Mouse (Mus musculus): ENCODE results near the gene Gng4. TPM values are rescaled to one million over a fixed set of nuclear protein-coding genes. Genes with fewer than 3 reads are reported as not detected.
A peak's percentile ranks its signal among the peaks of the same experiment; 100 is the strongest.

Gng4 gene
- polyA plus RNA-seq (2011; ENCODE audit: insufficient read length, low read depth, missing spikeins): 0.44 TPM in 1 of 2 replicates, not detected in the other

GRCm38 (mm10) chr13:13783894-13784419 is at the start of gene Gng4:
Gng4 (plus strand) TSS chr13:13784059.
- no peaks in the 10 kb centered on the region for H3K4me1 ChIP-seq (ENCODE audit: control insufficient read depth, insufficient read depth, low read length)
- peak within 1 kb of the TSS; percentile 50 for H3K4me3 ChIP-seq (ENCODE audit: insufficient read depth, low read length)
- TF ChIP-seq POLR2A (IDR thresholded peaks at IDR 0.05; ENCODE audit: low read depth, low read length) (no peak), CTCF (IDR thresholded peaks at IDR 0.05; ENCODE audit: borderline replicate concordance, insufficient read depth, low read length) (no peak)
- H3K27ac ChIP-seq (ENCODE audit: insufficient read depth, low read length): no peak within 1 kb of the TSS

GRCm38 (mm10) chr13:13739232-13739631 is 44.6 kb upstream of the Gng4 start:
- no peaks in the 10 kb centered on the region for H3K4me1 ChIP-seq (ENCODE audit: control insufficient read depth, insufficient read depth, low read length)
- no peak overlapping the region for H3K27ac ChIP-seq (ENCODE audit: insufficient read depth, low read length)
- TF ChIP-seq POLR2A (IDR thresholded peaks at IDR 0.05; ENCODE audit: low read depth, low read length) (no peak), CTCF (IDR thresholded peaks at IDR 0.05; ENCODE audit: borderline replicate concordance, insufficient read depth, low read length) (no peak)
- H3K4me3 ChIP-seq (ENCODE audit: insufficient read depth, low read length): no peak overlapping the region

- Histone ChIP-seq H3K4me3 (ENCODE audit: insufficient read depth, low read length) (no peak overlapping the region), H3K4me1 (ENCODE audit: control insufficient read depth, insufficient read depth, low read length) (no peaks in the 10 kb centered on the region; the same call in 1 of the 2 replicates), H3K27ac (ENCODE audit: insufficient read depth, low read length) (no peak overlapping the region)
- TF ChIP-seq CTCF (IDR thresholded peaks at IDR 0.05; ENCODE audit: borderline replicate concordance, insufficient read depth, low read length): no peak
- no peak for TF ChIP-seq POLR2A (IDR thresholded peaks at IDR 0.05; ENCODE audit: low read depth, low read length)
Measured at GRCm38 (mm10) chr13:13745911-13746310, 37.9 kb upstream of the Gng4 start.

GRCm38 (mm10) chr13:13775778-13776494 is 7.9 kb upstream of the Gng4 start:
- no peak overlapping the region for H3K4me3 ChIP-seq (ENCODE audit: insufficient read depth, low read length)
- H3K27ac ChIP-seq (ENCODE audit: insufficient read depth, low read length): no peak overlapping the region
- TF ChIP-seq CTCF (IDR thresholded peaks at IDR 0.05; ENCODE audit: borderline replicate concordance, insufficient read depth, low read length): no peak
- no peak for TF ChIP-seq POLR2A (IDR thresholded peaks at IDR 0.05; ENCODE audit: low read depth, low read length)
- no peaks in the 10 kb centered on the region for H3K4me1 ChIP-seq (ENCODE audit: control insufficient read depth, insufficient read depth, low read length)

- Histone ChIP-seq H3K4me1 (ENCODE audit: control insufficient read depth, insufficient read depth, low read length) (no peaks in the 10 kb centered on the region), H3K27ac (ENCODE audit: insufficient read depth, low read length) (no peak overlapping the region), H3K4me3 (ENCODE audit: insufficient read depth, low read length) (no peak overlapping the region)
- TF ChIP-seq POLR2A (IDR thresholded peaks at IDR 0.05; ENCODE audit: low read depth, low read length) (no peak), CTCF (IDR thresholded peaks at IDR 0.05; ENCODE audit: borderline replicate concordance, insufficient read depth, low read length) (no peak)
Measured at GRCm38 (mm10) chr13:13777052-13777451, 6.8 kb upstream of the Gng4 start.

- H3K4me1 ChIP-seq (ENCODE audit: control insufficient read depth, insufficient read depth, low read length): no peaks in the 10 kb centered on the region
- TF ChIP-seq CTCF (IDR thresholded peaks at IDR 0.05; ENCODE audit: borderline replicate concordance, insufficient read depth, low read length) (no peak), POLR2A (IDR thresholded peaks at IDR 0.05; ENCODE audit: low read depth, low read length) (no peak)
- H3K4me3 ChIP-seq (ENCODE audit: insufficient read depth, low read length): no peak overlapping the region
- H3K27ac ChIP-seq (ENCODE audit: insufficient read depth, low read length): no peak overlapping the region
Measured at GRCm38 (mm10) chr13:13777696-13778095, 6.2 kb upstream of the Gng4 start.

GRCm38 (mm10) chr13:13778837-13779458 is 4.9 kb upstream of the Gng4 start:
- Histone ChIP-seq H3K4me3 (ENCODE audit: insufficient read depth, low read length) (no peak overlapping the region), H3K27ac (ENCODE audit: insufficient read depth, low read length) (no peak overlapping the region), H3K4me1 (ENCODE audit: control insufficient read depth, insufficient read depth, low read length) (no peaks in the 10 kb centered on the region)
- TF ChIP-seq CTCF (IDR thresholded peaks at IDR 0.05; ENCODE audit: borderline replicate concordance, insufficient read depth, low read length) (no peak), POLR2A (IDR thresholded peaks at IDR 0.05; ENCODE audit: low read depth, low read length) (no peak)

GRCm38 (mm10) chr13:13780271-13780670 is 3.6 kb upstream of the Gng4 start:
- TF ChIP-seq POLR2A (IDR thresholded peaks at IDR 0.05; ENCODE audit: low read depth, low read length): no peak
- TF ChIP-seq CTCF (IDR thresholded peaks at IDR 0.05; ENCODE audit: borderline replicate concordance, insufficient read depth, low read length): no peak
- Histone ChIP-seq H3K4me3 (ENCODE audit: insufficient read depth, low read length) (no peak overlapping the region), H3K27ac (ENCODE audit: insufficient read depth, low read length) (no peak overlapping the region), H3K4me1 (ENCODE audit: control insufficient read depth, insufficient read depth, low read length) (no peaks in the 10 kb centered on the region)

- TF ChIP-seq POLR2A (IDR thresholded peaks at IDR 0.05; ENCODE audit: low read depth, low read length) (no peak), CTCF (IDR thresholded peaks at IDR 0.05; ENCODE audit: borderline replicate concordance, insufficient read depth, low read length) (no peak)
- Histone ChIP-seq H3K4me3 (ENCODE audit: insufficient read depth, low read length) (no peak overlapping the region), H3K4me1 (ENCODE audit: control insufficient read depth, insufficient read depth, low read length) (no peaks in the 10 kb centered on the region), H3K27ac (ENCODE audit: insufficient read depth, low read length) (no peak overlapping the region)
Measured at GRCm38 (mm10) chr13:13781026-13781425, 2.8 kb upstream of the Gng4 start.

- TF ChIP-seq POLR2A (IDR thresholded peaks at IDR 0.05; ENCODE audit: low read depth, low read length): no peak
- TF ChIP-seq CTCF (IDR thresholded peaks at IDR 0.05; ENCODE audit: borderline replicate concordance, insufficient read depth, low read length): no peak
- H3K4me3 ChIP-seq (ENCODE audit: insufficient read depth, low read length): no peak overlapping the region
- no peaks in the 10 kb centered on the region for H3K4me1 ChIP-seq (ENCODE audit: control insufficient read depth, insufficient read depth, low read length)
- H3K27ac ChIP-seq (ENCODE audit: insufficient read depth, low read length): no peak overlapping the region
Measured at GRCm38 (mm10) chr13:13783296-13783695, 563 bp upstream of the Gng4 start.

All from embryonic fibroblast, embryonic 13.5 days (primary cell).